Mouse (Mus musculus) embryonic facial prominence, embryonic 15.5 days (tissue): ENCODE data around the gene Olfml2b. TPM values are rescaled to one million over a fixed set of nuclear protein-coding genes. Genes with fewer than 3 reads are reported as not detected.

Source experiments
- polyA plus RNA-seq: library from polyadenylated mRNA; unstranded; fragments of >200 nt; fragmentation: Nextera tagmentation; extraction: Ambion mirVana; gene quantifications from 2 replicates; pipeline ENCODE4 v1.2.1, GENCODE M21; 2015

The Olfml2b gene
- polyA plus RNA-seq, 1 experiment from 2014 or later, result 30.6 TPM

Other genes with a start within 250 kb of the Olfml2b start
- 10.8 and 13.1 TPM in 2 replicates for gene Nos1ap, start 54.7 kb upstream of the Olfml2b start, polyA plus RNA-seq
- gene Atf6, start 223.2 kb downstream of the Olfml2b start, polyA plus RNA-seq, result 8.9 and 9.2 TPM in 2 replicates
- 0.33 and 0.72 TPM in 2 replicates for gene Gm26620, start 240.5 kb downstream of the Olfml2b start, polyA plus RNA-seq
- 41.0 and 43.5 TPM in 2 replicates for gene Dusp12, start 241.0 kb downstream of the Olfml2b start, polyA plus RNA-seq